Mouse (Mus musculus): ENCODE results near the gene Ccdc34. TPM values are rescaled to one million over a fixed set of nuclear protein-coding genes. Genes with fewer than 3 reads are reported as not detected.

Gene Ccdc34
- 11.1 and 15.7 TPM in 2 replicates for polyA plus RNA-seq (2015; fragmentation: Nextera tagmentation; extraction: Ambion mirVana)

GRCm38 (mm10) chr2:110017616-110018505 is at the start of gene Ccdc34:
Gene Ccdc34 (plus strand): TSS chr2:110017817.

Other genes starting within 250 kb of the Ccdc34 start
- 31.4 and 38.4 TPM in 2 replicates for gene Lin7c, start 127.0 kb upstream of the Ccdc34 start, polyA plus RNA-seq (2015; fragmentation: Nextera tagmentation; extraction: Ambion mirVana)
- gene Lgr4, start 100.2 kb upstream of the Ccdc34 start, polyA plus RNA-seq (2015; fragmentation: Nextera tagmentation; extraction: Ambion mirVana): 12.5 and 12.9 TPM in 2 replicates

Data from urinary bladder, postnatal 0 days (tissue).